In genomic region chr19:26891306-26891964, GRCm38 (mm10) we compare ENCODE assay signal across 12 mouse cellular contexts. TPM values are rescaled to one million over a fixed set of nuclear protein-coding genes. Genes with fewer than 3 reads are reported as not detected.
DNase-seq lines count a peak whose midpoint lies in the region; ATAC-seq and TF ChIP-seq lines count a peak whose summit lies in the region.
"Had no signal": no experiment of that assay in that cellular context is flagged by ENCODE, and none has a peak within 500 bp of the region (broad histone marks: within the 10 kb centered on the region; RNA-seq: fewer than 3 reads in every experiment).

No protein-coding gene starts in this region.

- H3K4me1 ChIP-seq in cerebellum, adult 2 months (ENCODE audit: control insufficient read depth, insufficient read depth, low read length): peaks cover 5% of the 10 kb centered on the region; the same call in 1 of the 2 replicates
- H3K4me1 ChIP-seq in stomach, embryonic 16.5 days (ENCODE audit: control insufficient read depth, insufficient read depth, low read length): 0 out of 2 replicates have a peak, but pooled peaks cover 6% of the 10 kb centered on the region
- no peaks in the 10 kb centered on the region for H3K4me1 ChIP-seq in midbrain, embryonic 16.5 days (ENCODE audit: control insufficient read depth, insufficient read depth, low read length)

- H3K36me3 ChIP-seq in stomach, embryonic 16.5 days (ENCODE audit: control insufficient read depth, insufficient read depth, low read length): no peaks in the 10 kb centered on the region
- no peaks in the 10 kb centered on the region for H3K36me3 ChIP-seq in midbrain, embryonic 16.5 days (ENCODE audit: control insufficient read depth, insufficient read depth, low read length)

- peak; percentile 71; the same call in 1 of the 2 replicates for ATAC-seq in stomach, embryonic 16.5 days (ENCODE audit: insufficient read depth, low FRiP score)
- ATAC-seq in midbrain, embryonic 16.5 days: no peak
- ATAC-seq in granulocyte monocyte progenitor cell, adult 5-6 weeks (replicated peaks; ENCODE audit: poor library complexity, severe bottlenecking): no peak

- no peak overlapping the region for H3K4me3 ChIP-seq in cerebellum, adult 2 months (replicated peaks; ENCODE audit: insufficient read depth, low read depth, low read length)
- H3K4me3 ChIP-seq in stomach, embryonic 16.5 days (replicated peaks; ENCODE audit: low read length): no peak overlapping the region
- H3K4me3 ChIP-seq in midbrain, embryonic 16.5 days (ENCODE audit: low read depth, low read length): no peak overlapping the region

- no peaks in the 10 kb centered on the region for H3K27me3 ChIP-seq in cerebellum, adult 2 months (ENCODE audit: control insufficient read depth, insufficient read depth, low read length)
- no peaks in the 10 kb centered on the region for H3K27me3 ChIP-seq in stomach, embryonic 16.5 days (ENCODE audit: control insufficient read depth, insufficient read depth, low read length)
- no peaks in the 10 kb centered on the region for H3K27me3 ChIP-seq in midbrain, embryonic 16.5 days (ENCODE audit: control insufficient read depth, insufficient read depth, low read depth, low read length)

- H3K9me3 ChIP-seq in stomach, embryonic 16.5 days (replicated peaks; ENCODE audit: control insufficient read depth, low read length): no peaks in the 10 kb centered on the region
- no peaks in the 10 kb centered on the region for H3K9me3 ChIP-seq in midbrain, embryonic 16.5 days (replicated peaks; ENCODE audit: control insufficient read depth, low read length, poor library complexity, severe bottlenecking)

- 42% methylated on average over 9 of the region's 9 CpGs for whole genome bisulfite sequencing in cerebellum, adult 2 months
- WGBS in stomach, embryonic 16.5 days: 54% methylated on average over 9 of the region's 9 CpGs
- 81% methylated on average over 9 of the region's 9 CpGs for WGBS in midbrain, embryonic 16.5 days

- H3K27ac ChIP-seq in cerebellum, adult 2 months (ENCODE audit: insufficient read depth, low read length): no peak overlapping the region
- peak overlapping the region; percentile 85 for H3K27ac ChIP-seq in stomach, embryonic 16.5 days (ENCODE audit: low read length)
- no peak overlapping the region for H3K27ac ChIP-seq in midbrain, embryonic 16.5 days (ENCODE audit: low read length)
- H3K27ac ChIP-seq: liver, embryonic 14.5 days had no signal

- DNase-seq in cerebellum, postnatal 14 days: peak; percentile 20 to 32
- no peak for DNase-seq in cerebellum, adult 2 months
- peak; percentile 50 for DNase-seq in right cerebral cortex, adult 18-20 months
- no peak for DNase-seq in right cerebral cortex, postnatal 25 days
- DNase-seq in kidney, postnatal 25 days: peak; percentile 58 to 73

- H3K9ac ChIP-seq in stomach, embryonic 16.5 days (ENCODE audit: low read length): no peak overlapping the region
- no peak overlapping the region for H3K9ac ChIP-seq in midbrain, embryonic 16.5 days (ENCODE audit: low read depth, low read length)
- H3K9ac ChIP-seq: liver, embryonic 14.5 days had no signal

- no peak for TF ChIP-seq CTCF in cerebellum, adult 2 months (IDR thresholded peaks at IDR 0.05; ENCODE audit: borderline replicate concordance, insufficient read depth, low read depth, low read length)

- TF ChIP-seq POLR2A in cerebellum, adult 2 months (IDR thresholded peaks at IDR 0.05; ENCODE audit: borderline replicate concordance, insufficient read depth, low read length): no peak

- H3K4me2 ChIP-seq in stomach, embryonic 16.5 days (ENCODE audit: low read depth, low read length): no peak overlapping the region
- no peak overlapping the region for H3K4me2 ChIP-seq in midbrain, embryonic 16.5 days (ENCODE audit: low read length)

RNA-seq across cellular contexts. Expression of gene Gm815, which starts 5.8 kb away (rescaled TPM):
- polyA plus RNA-seq in cerebellum, adult 2 months (2012; rRNA removed): not detected in 2 replicates
- polyA plus RNA-seq in stomach, embryonic 16.5 days (2015; fragmentation: Nextera tagmentation; extraction: Ambion mirVana): not detected in 2 replicates
- polyA plus RNA-seq in midbrain, embryonic 16.5 days (2015; fragmentation: Nextera tagmentation; extraction: Ambion mirVana): not detected in 2 replicates
- not detected in 2 replicates for total RNA-seq in granulocyte monocyte progenitor cell, adult 5-6 weeks (2014; fragmentation: Nextera tagmentation)
- total RNA-seq in granulocyte monocyte progenitor cell, adult 5-6 weeks (2017): not detected in 2 replicates
- total RNA-seq: adrenal gland, adult 18-20 months; gastrocnemius, postnatal 4 days had no signal
- polyA plus RNA-seq: liver, embryonic 14.5 days; spleen, adult 2 months had no signal

Comparison
In these comparisons a context has a peak if more than half of its experiments do, and no peak if none do; other contexts are left out.
1. DNase-seq: peak in cerebellum, postnatal 14 days (2 of 2), right cerebral cortex, adult 18-20 months (single experiment) and kidney, postnatal 25 days (2 of 2); none in cerebellum, adult 2 months (0 of 2) and right cerebral cortex, postnatal 25 days (single experiment).